Mouse (Mus musculus): ENCODE data around the gene Tox3.

Gene Tox3

DNA sequence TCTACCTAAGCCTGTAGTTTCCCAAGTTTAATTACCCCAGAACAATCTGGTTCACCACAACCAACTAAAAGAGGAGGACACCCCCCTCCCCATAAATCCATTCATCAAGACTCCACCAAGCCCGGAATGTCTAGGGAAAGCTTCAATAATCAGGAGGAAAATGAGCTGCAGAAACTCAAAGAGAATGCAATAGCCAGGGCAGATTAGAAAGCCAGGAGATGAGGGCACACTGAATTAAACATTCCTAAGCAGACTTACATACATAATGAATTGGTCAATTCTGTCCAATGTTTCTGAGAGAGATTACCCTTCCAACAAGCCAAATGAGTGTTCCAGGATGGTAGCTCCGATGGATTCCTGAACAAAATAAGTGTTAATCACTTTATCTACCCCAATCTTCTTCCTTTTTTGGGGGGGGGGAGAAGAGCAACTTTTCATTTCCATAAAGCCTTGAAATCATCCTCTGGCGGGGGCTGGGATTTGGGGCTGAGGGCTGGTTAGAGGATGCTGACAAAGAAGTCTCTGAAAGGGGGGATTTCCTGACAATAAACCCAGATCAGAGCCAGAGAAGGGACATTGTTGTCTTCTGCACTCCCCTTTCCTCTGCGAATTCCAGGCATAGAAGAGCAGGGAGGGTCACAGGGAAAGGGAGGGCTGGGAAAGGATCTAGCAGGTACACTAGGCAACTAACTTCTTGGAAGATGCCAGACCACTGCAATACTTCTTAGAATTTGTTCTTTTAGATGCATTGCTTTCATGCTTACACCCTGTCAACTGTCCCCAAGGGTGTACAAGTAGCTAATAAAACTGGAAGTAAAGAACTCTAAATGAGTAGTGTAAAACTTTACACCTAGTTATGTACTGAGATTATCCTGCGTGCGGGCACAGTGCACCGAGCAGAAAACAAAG is 17.5 kb downstream of the Tox3 start:
- no peak for DNase-seq (ENCODE audit: low spot score in 2 of 2)

GRCm38 (mm10) chr8:90323824-90324223 is 24.3 kb downstream of the Tox3 start:
- DNase-seq (ENCODE audit: low spot score in 2 of 2), result no peak

- no peak for DNase-seq (ENCODE audit: low spot score in 2 of 2)
Observed at GRCm38 (mm10) chr8:90322701-90323439, 25.3 kb downstream of the Tox3 start.

DNA sequence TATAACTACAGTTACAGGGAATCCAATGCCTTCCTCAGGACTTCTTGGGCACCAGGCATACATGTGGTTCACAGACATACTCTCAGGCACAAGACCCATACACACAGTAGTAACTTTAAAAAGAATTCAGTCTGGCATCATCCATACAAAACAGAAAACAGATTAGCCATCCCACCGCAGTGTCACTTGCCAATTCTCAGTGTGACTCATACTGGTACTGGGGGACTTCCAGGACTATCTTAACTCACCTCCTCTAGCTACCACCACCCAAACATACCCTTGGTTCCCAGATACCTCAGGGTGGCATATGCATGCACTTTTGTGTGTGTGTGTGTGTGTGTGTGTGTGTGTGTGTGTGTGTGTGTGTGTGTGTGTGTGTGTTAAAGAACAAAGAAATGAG is 26.9 kb downstream of the Tox3 start:
- DNase-seq (ENCODE audit: low spot score in 2 of 2), result no peak

- no peak for DNase-seq (ENCODE audit: low spot score in 2 of 2)
Observed at GRCm38 (mm10) chr8:90314312-90314711, 33.8 kb downstream of the Tox3 start.

DNA sequence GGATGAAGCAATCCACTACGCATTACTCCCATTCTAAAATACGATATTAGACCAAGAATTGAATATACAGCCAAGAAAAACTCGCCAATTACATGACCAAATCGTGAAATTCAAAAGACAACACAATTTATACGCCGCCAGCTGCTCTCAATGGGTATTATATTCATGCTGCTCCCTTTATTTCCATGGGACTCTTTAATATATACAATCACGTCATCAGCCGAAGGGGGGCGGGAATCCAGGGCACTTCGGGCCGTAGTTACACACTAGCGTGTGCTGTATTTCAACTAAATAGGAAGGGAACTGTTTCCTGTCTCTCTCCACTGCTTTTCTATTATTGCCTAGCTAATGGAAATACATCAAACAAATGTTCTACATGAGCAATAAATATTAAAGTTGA is 45.2 kb downstream of the Tox3 start:
- no peak for DNase-seq (ENCODE audit: low spot score in 2 of 2)

DNA sequence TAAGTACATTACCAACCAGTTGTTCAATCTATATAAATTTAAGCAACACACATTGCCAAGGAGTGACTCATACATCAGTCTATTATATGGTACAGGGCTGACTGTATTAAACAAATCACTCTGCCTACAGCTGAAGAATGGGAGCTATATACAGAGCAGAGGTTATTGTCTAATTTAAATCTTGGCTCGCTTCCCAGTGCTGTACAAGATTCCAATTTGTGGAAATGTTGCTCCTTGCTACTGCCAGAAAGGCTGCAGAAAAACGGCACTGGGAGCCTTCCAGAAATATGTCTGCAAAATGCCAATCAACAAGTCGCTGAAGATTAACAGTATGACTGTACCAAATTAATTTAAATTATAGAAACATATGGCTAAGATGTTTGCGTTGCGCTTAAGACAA is 45.9 kb downstream of the Tox3 start:
- no peak for DNase-seq (ENCODE audit: low spot score in 2 of 2)

GRCm38 (mm10) chr8:90301543-90301942 is 46.6 kb downstream of the Tox3 start:
- DNase-seq (ENCODE audit: low spot score in 2 of 2), result no peak

DNA sequence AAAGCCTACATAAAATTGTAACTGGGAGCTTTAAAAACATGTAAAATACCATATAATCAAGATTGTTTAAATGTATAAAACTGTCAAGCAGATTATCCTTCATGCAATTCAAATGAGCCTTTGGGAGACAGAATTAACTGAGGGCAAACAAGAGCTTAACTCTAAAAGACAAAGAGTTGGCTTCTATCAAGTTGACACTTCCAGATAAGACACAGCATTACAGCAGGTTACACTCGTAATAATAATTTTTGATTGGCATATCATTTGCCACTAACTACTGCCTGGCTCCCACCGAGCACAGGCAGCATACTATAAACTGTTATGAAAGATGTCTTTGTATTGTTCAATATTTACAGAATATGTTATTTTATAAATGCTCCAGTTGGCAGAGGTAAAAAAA is 47.2 kb downstream of the Tox3 start:
- no peak for DNase-seq (ENCODE audit: low spot score in 2 of 2)

GRCm38 (mm10) chr8:90294061-90294460 is 54.1 kb downstream of the Tox3 start:
- no peak for DNase-seq (ENCODE audit: low spot score in 2 of 2)

DNA sequence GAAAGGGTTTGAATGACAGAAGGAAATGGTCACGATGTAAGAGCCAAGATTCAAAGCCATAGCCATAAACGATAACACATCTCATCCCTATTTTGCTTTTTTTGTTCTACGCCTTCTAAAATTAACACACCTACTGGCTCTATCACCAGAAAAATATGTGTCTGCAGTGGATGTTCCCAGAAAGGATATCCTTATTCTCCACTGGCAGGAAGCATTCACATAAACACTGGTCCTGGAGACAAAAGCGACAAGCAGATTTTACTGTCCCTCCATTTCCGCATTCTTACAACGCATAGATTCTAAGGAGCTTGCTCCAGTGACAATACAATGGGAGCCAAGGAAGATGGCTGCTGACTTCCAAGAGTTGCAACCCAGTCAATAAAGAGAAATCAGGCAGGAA is 57.3 kb downstream of the Tox3 start:
- no peak for DNase-seq (ENCODE audit: low spot score in 2 of 2)

GRCm38 (mm10) chr8:90276722-90277121 is 71.4 kb downstream of the Tox3 start:
- DNase-seq (ENCODE audit: low spot score in 2 of 2), result no peak

DNA sequence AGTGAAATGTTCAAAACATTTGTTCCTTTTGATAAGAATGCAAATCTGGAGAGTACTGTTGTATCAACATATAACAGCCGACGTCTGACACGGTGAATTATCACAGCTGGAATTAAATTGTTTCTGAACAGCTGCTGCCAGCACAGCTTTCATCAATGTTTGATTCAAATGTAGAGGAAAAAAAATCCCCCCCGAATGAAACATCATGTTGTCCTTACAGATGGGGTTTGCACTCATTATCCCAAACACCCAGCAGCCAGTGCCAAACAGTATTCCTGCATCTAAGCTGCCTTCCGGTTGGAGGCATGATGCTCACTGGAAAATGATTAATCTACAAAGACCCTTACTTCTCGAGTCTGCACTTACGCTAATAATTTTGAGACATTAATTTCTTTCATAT is 75.0 kb downstream of the Tox3 start:
- DNase-seq (ENCODE audit: low spot score in 2 of 2), result no peak

DNA sequence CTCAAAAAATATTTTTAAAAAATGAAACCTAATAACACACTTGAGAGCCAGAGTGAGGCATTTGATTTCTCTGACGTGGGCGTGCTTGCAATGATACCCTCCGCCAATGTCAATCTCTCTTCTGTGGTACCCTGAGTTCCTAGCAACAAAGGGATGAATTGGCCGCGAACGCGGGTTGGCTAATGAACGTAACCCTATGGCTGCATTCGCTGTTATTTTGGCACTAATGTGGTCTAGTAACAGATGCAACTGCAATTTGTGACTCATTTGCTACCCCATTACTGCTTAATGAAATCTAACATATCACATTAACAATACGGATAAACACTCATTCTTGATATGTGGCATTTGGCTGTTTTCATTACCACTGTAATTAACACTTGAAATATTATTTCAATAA is 76.2 kb downstream of the Tox3 start:
- DNase-seq (ENCODE audit: low spot score in 2 of 2), result no peak

DNA sequence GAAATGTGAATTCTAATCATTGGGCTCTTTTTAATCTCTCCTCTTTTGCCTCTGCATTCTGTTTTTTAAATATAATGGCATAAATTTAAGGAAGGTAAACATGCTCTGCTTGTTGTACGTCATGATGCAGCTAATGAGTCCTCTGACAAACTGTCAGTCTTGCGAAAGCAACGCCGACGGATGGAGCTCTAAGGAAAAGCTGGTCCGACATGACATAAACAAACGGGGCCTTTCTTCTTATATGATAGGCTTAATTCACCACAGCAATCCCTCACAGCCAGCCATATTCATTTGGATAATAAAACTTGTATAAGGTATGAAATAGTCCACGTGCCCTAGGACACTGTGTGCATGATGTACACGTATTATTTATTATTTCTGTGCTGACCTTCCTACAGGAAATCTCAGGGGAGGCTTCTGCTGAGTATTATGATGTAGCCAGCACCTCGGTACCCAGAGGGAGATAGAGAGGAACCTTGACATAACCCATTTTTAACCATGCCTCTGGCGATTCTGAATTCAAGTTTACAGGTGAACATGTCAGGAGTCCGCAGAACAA is 80.4 kb downstream of the Tox3 start:
- no peak for DNase-seq (ENCODE audit: low spot score in 2 of 2)

DNA sequence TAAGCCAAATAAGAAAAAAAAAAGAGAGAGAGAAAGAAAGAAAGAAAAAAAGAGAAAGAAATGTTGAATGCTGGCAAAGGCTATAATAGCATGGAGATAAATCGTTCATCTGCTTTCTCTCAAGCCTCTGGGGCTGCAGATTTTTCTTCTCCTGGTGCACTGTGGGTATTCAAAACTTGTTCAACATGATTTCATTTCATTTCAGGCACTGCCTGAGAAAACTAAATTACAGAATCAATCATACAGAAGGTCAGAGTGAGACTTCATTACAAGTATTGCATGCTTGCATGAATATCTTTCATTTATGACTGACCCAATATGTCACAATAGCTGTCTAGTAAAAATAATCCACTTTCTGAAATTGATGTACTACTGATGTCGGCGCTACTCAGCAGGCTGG is 81.2 kb downstream of the Tox3 start:
- no peak for DNase-seq (ENCODE audit: low spot score in 2 of 2)

DNA sequence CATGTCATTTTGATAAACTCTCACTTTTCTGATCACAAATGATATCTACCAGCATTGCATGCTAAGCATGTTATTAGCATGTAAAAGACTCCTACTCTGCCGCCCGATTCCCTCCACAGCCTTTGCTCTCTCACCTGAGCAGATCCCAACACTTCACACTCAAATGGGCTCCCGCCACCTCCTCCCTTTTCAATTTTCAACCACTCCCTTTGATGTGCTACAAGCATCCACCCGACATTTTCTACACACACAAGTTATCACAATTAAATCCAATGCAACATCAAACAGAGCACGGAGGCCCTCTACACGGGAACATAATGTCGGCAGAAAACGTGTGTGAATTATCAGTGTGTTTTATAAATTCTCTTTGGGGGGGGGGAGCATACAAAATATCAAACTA is 81.9 kb downstream of the Tox3 start:
- DNase-seq (ENCODE audit: low spot score in 2 of 2), result no peak

GRCm38 (mm10) chr8:90254158-90254867 is 93.8 kb downstream of the Tox3 start:
- DNase-seq (ENCODE audit: low spot score in 2 of 2), result peak in 1 of 2 experiments; percentile 18

DNA sequence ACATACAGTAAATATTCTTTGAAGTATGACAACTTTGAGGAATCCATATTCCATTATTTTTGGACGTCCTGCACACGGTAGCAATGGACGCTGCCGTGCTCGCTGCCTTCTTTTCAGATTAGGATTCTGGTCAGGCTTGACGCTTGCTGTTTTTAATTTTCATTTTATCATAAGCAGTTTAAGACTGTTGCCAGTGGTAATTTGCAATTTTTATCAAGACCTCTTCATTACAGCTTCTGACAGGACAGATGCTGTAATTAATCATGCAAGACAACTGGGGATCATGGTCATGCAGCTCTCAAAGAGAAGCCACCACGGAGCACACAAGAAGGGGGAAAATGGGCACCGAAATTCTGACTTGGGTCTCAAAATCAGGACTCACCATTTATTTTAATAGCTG is 101.8 kb downstream of the Tox3 start:
- DNase-seq (ENCODE audit: low spot score in 2 of 2), result no peak

- no peak for DNase-seq (ENCODE audit: low spot score in 2 of 2)
Observed at GRCm38 (mm10) chr8:90245828-90246227, 102.3 kb downstream of the Tox3 start.

DNA sequence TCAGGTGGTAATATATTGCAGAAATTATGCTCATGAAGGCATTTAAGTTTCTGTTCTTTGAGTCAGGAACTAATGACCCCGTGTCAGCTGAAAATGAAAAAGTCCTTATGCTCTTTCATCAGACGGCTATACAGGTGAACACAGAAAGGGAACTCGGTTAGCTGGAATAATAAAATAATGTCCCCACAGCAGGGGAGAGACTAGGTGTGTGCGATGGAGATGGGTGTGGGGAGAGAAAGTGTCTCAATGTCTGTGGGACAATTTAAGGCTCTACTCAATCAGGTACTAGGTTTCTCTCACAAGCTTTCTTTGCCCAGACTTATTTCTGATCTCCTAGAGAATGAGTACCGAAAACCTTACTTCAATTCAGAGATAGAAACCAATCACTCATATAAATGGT is 103.0 kb downstream of the Tox3 start:
- DNase-seq (ENCODE audit: low spot score in 2 of 2), result no peak

- no peak for DNase-seq (ENCODE audit: low spot score in 2 of 2)
Observed at GRCm38 (mm10) chr8:90244458-90245145, 103.5 kb downstream of the Tox3 start.

Measured in frontal cortex, postnatal 10 days (tissue).